Mouse (Mus musculus) spleen, adult 2 months (tissue): Measurements from ENCODE around the gene Tmem178.

ENCODE experiments used
- CTCF ChIP-seq: fragments of 200-500 bp; IDR thresholded peaks from 2 replicates; pipeline ENCODE4 v1.5.1; 2011; ENCODE audit warnings: mild to moderate bottlenecking, inconsistent platforms; ENCODE audit not compliant: insufficient read depth, insufficient read length, insufficient replicate concordance; ENCODE audit errors: extremely low read depth
- POLR2A ChIP-seq: fragments of 200-500 bp; IDR thresholded peaks from 2 replicates; pipeline ENCODE4 v1.6.1; 2011; ENCODE audit warnings: low read depth, low read length, inconsistent platforms

GRCm38 (mm10) chr17:80946091-80946885 is 1.9 kb downstream of the Tmem178 start:
- TF ChIP-seq POLR2A = no peak
- no peak for TF ChIP-seq CTCF
